Mouse (Mus musculus) embryo, embryonic 9.5 days (tissue): ENCODE measurements around the gene Golim4.
"Not testable (repeated sequence)": the region's sequence is repeated elsewhere in the genome, so short reads cannot be mapped to it uniquely, and the experiment has no call there.

Experiments
- DNase-seq: peaks from one replicate; pipeline ENCODE4 v3.0.0-alpha.2; 2017; ENCODE audit errors: extremely low spot score

The Golim4 gene

DNA sequence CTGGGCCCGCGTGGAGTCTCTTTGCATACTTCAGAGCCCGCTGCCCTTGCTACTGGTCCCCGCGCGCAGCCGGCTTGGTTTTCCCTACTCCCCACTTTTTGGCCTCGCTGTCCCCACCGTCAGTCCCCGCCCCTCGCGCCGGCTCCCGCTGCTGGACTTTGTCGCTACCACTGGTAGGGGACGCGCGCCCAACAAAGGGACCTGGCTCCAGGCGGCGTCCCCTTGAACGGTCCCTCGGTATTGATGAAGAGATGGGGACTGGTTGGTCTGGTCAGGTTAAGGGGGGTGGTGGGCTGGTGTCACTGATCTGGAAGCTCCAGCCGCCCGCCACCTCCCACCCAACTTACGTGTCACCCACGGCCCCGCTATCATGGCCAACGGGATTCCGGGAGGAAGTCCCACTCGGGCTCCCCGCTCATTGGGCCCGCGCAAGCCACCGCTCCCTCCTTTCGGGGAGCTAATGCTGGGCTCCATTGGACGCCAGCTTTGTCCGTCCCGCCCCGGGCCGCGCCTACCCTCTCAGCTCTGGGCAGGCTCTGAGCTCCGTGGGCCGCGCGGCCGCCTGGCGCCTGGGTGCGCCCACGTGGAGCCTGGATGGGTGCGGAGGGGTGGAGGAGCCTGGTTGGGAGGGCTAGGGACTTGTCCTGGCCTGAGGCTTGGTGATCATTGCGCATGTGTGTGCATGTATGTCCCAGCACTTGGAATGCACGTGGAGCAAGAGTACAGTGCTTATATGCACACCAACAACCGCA lies at the start of gene Golim4:
Gene Golim4, minus strand, starts transcription at position 399 of the 752 bp plus-strand sequence.
- peak; percentile 92 for DNase-seq

DNA sequence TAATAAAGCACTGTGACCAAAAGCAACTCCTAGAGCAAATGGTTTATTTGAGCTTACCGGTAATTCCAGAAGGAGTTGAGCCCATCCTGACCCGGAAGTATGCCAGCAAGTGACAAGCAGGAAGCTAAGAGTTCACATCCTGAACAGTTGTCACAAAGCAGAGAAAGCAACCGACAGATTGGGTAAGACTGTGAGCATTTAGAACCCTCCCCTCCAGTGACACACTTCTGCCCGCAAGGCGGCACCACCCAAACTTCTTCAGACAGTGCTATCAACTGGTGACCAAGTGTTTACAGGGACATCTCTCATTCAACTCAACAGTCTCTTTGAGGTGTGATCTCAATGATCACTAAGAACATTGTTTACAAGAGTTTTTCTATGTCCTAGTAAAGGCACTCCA lies 48.9 kb upstream of the Golim4 start:
- no peak for DNase-seq

DNA sequence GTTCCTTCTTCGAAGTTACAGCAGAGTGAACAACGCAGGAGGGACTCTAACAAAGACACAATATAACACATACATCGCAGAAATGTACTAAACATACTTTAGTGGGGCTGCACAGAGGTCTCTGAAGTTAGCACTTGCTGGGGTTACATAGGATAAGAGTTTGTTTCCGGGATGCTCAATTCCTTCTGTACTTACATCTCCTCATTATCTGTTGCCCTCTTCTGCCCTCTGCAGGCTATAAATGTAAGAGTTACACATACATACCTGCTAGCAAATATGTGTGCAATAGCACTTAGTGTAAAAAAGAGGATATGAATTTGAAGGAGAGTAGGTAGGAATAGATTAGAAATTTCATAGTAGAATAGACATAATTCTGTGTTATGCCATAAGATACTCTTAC lies 44.4 kb upstream of the Golim4 start:
- DNase-seq: peak; percentile 39

DNA sequence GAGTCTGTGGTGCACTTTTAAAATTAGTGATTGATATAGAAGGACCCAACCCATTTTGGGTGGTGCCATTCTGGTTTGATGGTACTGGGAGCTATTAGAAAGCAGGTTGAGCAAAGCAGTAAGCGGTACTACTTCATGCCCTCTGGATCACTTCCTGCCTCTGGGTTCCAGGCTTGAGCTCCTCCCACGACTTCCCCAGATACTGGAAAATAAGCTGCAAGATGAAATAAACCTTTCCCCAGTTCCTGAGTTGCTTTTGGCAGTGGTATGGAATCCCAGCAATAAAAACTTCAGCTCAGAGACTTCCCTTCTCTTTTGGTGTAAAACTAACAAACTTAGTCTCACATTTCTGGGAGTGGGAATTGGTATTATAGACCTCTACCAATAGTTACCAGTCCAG lies 43.7 kb upstream of the Golim4 start:
- DNase-seq: no peak

DNA sequence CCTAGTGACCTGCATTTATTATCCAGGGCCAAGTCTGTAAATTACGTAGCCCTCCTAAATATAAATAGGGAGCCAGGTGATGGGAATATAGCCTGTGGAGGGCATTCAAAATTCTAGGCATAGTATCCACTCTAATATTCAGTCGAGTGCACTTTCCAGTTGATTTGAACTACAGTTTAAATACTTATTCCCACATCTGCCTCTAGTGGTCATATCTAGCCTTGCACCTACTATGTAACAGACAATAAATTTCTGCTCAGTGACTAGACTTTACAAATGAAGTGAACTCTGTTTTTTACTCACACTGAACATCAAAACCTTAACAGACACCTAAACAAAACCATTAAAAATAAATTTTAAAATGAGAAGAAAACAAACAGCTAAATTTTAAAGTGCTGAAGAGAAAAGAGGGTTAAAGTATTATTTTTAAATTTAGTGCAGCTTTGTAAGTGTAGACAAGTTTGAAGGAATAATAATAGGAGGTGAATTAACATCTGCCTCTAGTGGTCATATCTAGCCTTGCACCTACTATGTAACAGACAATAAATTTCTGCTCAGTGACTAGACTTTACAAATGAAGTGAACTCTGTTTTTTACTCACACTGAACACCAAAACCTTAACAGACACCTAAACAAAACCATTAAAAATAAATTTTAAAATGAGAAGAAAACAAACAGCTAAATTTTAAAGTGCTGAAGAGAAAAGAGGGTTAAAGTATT lies 24.4 kb upstream of the Golim4 start:
- not testable (repeated sequence) for DNase-seq

DNA sequence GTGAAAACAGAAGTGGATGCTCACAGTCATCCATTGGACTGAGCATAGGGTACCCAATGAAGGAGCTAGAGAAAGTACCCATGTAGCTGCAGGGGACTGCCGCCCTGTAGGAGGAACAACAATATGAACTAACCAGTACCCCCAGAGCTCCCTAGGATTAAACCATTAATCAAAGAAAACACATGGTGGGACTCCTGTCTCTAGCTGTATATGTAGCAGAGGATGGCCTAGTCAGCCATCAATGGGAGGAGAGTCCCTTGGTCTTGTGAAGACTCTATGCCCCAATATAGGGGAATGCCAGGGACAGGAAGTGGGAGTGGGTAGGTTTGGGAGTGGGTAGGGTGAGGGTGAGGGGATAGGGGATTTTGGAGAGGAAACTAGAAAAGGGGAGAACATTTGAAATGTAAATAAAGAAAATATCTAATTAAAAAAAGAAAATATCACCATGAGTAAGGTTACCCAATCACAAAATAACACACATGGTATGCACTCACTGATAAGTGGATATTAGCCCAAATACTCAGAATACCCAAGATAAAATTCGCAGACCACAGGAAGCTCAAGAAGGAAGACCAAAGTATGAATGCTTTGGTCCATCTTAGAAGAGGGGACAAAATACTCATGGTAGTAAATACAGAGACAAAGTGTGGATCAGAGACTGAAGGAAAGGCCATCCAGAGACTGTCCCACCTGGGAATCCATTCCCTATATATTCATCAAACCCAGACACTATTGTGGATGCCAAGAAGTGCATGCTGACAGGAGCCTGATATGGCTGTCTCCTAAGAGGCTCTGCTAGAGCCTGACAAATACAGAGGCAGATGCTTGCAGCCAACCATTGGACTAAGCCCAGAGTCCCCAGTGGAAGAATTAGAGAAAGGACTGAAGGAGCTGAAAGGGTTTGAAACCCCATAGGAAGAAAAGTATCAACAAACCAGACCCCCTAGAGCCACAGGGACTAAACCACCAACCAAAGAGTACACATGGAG lies 6.3 kb upstream of the Golim4 start:
- not testable (repeated sequence) for DNase-seq

DNA sequence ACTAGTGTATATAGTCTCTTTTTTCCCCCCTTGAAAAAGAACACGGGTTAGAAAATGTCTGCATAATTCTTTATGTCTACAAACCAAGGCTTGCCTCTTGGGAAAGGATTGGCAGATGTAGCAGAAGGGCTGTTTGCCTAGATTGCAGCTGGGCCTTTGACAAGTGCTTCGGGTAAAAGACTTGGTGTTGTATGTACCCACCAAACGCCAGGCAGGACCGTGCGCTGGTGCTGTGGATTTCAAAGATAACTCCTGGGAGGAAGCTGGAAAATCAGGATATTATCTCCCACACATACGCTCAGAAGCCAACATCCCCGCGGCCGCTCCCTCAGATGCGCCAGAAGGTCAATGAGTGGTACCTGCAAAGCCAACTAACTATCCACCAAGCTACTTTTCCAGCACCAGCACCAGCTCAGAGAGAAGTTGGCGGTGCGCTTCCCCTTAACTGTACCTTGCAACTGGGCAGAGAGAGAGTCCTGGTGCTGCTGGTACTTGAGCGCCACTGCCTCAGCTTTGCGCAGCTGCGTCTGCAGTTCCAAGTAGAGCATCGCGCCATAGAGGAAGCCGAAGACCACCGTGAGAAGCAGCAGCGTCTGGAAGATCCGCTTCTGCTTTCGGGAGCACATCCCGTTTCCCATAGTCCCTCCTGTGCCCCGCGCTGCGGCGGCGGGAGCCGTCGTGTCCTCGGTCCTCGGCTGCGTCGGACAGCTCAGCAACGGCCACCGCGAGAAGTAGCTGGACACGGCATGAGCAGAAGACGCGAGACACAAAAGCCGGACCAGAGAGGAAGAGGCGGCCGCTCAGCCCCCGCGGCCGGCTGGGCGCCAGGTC lies 873 bp downstream of the Golim4 start:
- peak; percentile 77 for DNase-seq

DNA sequence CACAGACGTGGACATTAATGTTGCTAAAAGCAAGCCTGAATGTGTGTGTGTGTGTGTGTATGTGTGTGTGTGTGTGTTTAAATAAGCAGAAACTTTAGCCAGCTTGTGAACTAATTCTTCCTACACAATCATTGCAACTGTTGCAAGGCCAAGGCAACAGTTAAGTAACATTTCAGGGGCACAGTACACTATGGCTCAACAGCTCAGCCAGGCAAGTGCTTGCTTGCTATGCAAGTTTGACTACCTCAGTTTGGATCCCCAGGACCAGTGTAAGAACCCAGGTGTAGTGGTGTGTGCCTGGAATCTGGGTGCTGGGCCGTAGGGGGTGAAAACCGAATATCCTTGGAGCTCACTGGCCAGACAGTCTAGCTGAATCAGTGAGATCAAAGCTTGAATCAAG lies 2.6 kb downstream of the Golim4 start:
- DNase-seq: no peak

DNA sequence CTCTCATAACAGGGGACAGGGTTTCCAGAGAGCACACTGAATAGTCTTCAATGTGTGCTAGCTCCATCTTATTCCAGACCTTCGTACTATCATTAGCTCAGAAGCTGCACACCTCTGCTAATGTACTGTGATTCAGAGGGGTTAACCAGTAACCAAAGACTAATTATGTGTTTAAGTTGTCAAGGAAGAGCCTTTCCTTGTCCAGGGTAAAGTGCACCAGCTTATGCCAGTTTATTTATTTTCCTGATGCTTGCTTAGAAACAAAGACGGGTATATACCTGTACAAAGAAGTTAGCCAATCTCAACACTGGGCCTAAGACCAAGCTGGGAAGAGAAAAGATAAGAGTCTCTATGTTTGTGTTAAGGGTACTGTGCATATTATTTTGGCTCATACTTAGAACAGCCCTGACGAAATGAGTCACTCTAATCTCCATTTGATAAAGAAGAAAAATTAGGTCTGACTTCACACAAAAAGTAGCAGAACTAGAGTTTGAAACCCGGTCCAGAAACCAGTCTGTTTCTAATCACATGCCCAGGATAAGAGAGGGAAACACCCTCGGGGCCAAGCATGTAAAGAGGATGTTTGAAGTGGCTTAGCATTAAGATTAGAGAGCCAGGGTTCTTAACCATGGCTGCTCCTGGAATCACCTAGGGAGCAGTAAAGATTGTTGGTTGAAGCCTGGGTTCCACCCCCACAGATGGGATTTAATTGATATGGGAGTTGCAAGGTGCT lies 4.3 kb downstream of the Golim4 start:
- no peak for DNase-seq

DNA sequence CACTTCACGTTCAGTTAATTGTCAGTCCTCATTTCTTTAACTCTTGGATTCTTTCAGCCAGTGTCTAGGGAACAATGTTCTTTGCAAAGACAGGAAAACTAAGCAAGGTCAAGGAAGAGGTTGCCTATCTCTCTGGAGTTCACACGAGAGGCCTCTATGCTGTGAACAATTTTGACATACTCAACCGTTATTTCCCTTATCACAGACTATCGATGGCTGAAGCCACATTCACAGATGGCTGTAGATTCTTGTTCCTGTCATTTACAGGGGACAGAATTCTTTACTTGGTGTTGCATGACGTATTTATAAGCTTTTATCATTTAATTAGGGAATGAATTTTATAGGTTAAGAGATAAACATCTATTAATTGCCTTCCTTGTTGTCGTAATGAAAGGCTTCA lies 5.9 kb downstream of the Golim4 start:
- DNase-seq: no peak

DNA sequence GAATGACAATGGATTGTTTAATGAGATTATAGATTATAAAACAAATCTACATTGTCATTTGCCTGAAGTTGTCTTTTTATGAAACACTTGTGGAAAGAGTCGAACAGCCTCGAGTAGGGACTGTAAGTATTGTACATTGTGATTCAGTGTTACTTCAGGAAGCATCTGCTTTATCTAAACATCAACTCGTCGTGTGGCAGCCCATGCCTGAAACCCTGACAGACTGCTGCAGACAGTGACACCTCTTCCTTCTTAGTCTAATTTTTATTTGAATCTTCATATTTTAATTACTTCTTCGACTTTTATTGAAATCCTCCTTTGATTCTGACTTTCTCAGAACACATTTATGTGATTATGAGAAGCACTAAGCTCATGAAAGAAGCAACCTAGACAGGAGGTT lies 7.4 kb downstream of the Golim4 start:
- no peak for DNase-seq

DNA sequence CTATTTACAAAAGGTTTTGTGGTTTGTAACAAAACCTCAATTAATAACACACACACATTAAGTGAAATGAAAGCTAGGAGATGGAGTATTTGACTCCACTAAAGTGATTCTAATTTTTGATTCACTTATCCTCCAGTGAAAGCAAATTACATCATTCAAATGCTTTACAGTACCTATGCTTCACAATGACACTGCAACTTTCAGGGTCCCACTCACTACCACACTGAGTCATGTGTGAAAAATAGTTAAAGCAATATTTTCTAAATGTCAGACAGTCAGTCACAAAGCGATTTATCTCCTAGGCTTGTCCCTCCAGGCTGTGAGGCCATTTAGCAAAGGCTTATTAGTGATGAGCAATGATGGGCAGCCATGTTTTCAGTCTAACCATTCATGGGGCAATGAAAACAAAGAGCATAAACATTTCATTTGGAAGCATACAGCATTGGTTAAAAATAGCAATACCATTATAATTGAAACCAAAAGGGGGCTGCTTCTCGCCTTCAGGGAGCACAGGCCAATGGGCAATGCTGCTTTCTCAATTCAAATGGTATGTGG lies 8.1 kb downstream of the Golim4 start:
- no peak for DNase-seq

DNA sequence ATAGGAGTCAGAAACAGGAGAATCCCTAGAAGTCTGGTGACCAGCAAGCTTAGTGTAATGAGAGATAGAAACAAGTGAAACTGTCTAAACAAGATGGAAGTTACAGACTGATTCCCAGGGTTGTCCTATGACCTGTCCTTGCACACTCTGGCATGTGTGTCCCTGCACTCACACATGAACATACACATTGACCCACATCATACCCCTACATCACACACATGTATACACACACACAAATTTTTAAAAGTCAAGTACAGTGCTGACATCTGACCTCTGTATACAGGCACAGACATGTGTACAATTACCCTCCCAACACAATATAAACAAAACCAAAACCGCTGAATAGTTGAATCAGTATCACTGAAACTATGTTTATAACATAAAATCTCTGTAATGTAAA lies 8.7 kb downstream of the Golim4 start:
- no peak for DNase-seq

DNA sequence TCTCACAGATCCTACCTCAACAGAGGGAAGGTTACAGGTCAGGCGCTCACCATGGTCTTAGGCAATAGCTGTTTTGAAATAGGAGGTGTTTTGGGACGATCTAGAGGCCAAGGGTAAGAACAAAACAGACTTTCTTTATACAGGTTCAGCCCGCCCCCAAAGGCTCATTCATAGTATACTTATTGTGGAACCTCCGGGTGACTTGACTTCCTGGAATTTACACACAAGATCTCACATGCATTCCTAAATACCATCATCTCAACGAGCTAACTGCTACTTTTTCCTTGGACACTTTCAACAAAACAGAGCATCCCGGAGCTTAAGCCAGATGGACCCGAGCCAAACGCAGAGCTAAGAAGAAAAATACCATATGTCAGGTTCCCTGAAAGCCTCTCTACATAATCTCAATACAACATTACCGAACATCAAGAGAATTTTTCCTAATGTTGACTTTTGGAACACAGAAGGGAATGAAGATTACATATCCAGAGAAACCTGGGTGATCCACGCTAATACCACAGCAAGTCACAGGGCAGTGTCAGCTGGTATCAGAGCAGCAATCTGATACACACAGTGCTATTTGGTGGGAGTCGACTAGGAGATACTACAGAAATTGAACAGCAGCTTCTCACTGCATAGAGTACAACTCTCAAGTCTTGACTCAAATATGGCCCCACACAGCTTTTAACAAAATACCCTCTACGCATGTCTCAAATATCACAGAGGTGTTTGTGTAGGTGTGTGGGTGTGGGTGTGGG lies 14.3 kb downstream of the Golim4 start:
- DNase-seq: no peak

DNA sequence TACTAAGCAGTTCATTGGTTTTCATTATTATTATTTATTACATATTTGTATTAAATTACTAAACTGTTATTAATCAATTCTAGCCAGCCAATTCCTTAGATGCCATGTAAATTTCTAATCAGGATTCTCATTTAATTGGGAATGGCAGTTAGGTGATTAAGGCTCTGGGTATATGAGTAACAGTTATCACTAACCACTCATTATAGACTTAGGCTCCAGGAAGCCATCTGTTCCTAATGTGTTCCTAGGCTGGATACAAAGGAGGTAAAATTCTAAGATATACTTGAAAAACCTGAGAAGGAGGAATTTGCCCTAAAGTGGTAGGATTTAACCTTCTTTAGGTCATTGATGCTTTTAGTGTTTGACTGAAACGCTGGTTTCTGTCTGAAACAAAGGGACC lies 14.9 kb downstream of the Golim4 start:
- no peak for DNase-seq

DNA sequence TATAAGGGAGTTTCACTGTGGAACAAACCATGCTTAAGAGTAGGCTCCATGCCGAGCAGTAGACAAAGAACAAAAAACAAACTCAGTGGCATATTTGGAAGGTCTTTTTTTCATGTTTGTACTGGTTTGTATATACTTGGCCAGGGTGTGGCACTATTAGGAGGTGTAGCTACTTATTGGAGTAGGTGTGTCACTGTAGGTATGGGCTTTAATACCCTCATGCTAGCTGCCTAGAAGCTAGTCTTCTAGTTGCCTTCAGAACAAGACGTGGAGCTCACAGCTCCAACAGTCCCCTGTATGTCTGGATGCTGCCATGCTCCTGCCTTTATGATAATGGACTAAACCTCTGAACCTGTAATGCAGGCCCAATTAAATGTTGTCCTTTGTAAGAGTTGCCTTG lies 20.6 kb downstream of the Golim4 start:
- DNase-seq: no peak

DNA sequence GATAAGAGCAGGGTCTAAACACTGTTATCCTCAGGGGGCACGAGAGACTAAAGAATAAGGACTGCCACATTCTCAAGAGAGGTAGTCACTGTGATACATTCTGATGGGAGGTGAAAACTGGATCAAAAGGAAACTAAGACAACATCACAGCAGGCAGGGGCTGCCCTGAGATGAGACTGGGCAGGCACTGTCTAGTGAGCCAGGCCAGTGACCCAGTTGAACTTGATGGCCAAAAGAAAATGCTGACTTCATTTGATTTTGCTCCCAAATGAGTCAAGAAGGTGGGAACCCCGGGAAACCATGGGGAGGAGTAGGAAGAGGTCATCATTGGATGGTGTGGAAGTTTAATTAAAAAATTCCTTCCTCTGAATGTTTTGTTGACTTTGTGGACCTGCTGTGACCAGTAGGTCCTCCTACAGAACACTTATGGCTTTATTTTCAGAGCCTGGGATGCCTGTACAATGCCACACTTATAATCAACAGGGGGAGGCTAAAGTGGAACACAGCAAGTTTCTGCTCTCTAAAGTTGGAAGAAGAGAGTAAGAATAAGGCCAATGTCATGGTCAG lies 26.0 kb downstream of the Golim4 start:
- DNase-seq: no peak

DNA sequence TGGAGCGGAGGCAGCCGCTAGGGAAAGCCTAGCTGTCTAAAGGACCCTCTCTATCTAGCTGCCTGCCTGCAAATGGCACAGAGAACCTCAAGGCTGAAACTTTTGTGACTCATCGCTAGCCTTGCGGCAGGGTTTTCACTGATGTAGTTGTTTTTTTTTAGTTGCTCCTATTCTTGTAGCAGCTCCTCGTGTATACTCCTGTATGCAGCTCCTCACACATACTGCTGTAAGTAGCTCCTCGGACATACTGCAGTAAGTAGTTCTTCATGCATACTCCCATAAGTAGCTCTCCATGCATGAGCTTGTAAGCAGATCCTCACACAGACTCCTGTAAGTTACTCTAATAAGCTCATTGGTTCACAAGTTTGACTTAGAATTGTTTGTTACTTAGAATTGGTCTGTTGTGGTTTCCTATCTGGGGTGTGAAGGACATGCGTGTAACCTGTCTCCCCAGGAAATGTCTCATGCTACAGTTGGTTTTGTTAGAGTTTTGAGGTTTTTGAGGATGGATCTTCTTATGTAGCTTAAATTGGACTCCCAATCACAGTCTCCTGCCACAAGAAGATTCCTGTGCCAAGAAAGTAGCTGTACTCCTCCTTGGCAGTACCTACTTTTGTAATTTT lies 26.7 kb downstream of the Golim4 start:
- no peak for DNase-seq

DNA sequence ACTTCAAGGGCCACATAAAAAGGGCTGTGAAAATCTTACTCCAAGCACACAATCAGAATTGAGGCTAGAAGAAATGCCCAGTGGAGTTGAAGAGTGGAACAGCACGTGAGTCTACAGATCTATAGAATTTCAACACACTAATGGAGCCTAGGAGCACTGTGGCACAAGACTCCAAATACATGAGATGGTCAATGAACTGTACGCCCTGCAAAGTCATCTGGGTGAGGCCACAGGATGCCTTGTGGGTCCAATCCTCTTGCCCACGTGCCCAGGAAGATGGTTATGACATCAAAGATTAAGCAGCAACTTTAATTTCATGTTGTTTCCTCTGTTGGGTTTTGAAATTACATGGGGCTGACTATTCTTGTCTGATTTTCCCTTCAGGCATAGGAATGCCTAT lies 30.4 kb downstream of the Golim4 start:
- DNase-seq: no peak
